Mouse (Mus musculus) lung, postnatal 0 days (tissue): Measurements from ENCODE around the gene Hoxa5.

ENCODE experiments used
- CTCF ChIP-seq: IDR thresholded peaks from 2 replicates; pipeline ENCODE4 v1.5.1; 2016; ENCODE audit warnings: antibody characterized with exemption, mild to moderate bottlenecking
- EP300 ChIP-seq: IDR thresholded peaks from 2 replicates; pipeline ENCODE4 v1.6.1; 2016; ENCODE audit warnings: antibody characterized with exemption, mild to moderate bottlenecking, control low read depth

GRCm38 (mm10) chr6:52194690-52195089, 9.7 kb downstream of the Hoxa5 start:
- TF ChIP-seq CTCF: no peak
- no peak for TF ChIP-seq EP300
